10 mouse cellular contexts compared by ENCODE assay signal in genomic region chr10:58600983-58601382, GRCm38 (mm10).
DNase-seq lines count a peak whose midpoint lies in the region; ATAC-seq lines count a peak whose summit lies in the region.
"Had no signal": no experiment of that assay in that cellular context is flagged by ENCODE, and none has a peak within 500 bp of the region (broad histone marks: within the 10 kb centered on the region; RNA-seq: fewer than 3 reads in every experiment).

No protein-coding gene starts in this region.

- intact Hi-C loops in heart, postnatal 10 days (cut with DNase I), result no loop called here

- H3K27me3 ChIP-seq in forebrain, embryonic 16.5 days (replicated peaks; ENCODE audit: control insufficient read depth, insufficient read depth, low read length), result no peaks in the 10 kb centered on the region
- no peaks in the 10 kb centered on the region for H3K27me3 ChIP-seq in midbrain, embryonic 11.5 days (ENCODE audit: control insufficient read depth, insufficient read depth, low read length)
- H3K27me3 ChIP-seq: embryonic facial prominence, embryonic 12.5 days had no signal

- DNase-seq in urinary bladder, adult 2 months (ENCODE audit: low spot score), result peak; percentile 10
- DNase-seq in urinary bladder, adult 18-20 months (ENCODE audit: low spot score in 2 of 2), result no peak
- DNase-seq in midbrain, embryonic 11.5 days (ENCODE audit: low spot score, missing footprints), result peak; percentile 81
- no peak for DNase-seq in spleen, adult 18-20 months
- no peak for DNase-seq in cerebellum, adult 11 months
- no peak for DNase-seq in heart, postnatal 10 days
- no peak for DNase-seq in gastrocnemius, adult 8-10 months (ENCODE audit: low spot score in 2 of 2)

- H3K4me3 ChIP-seq in forebrain, embryonic 16.5 days (replicated peaks; ENCODE audit: low read length), result no peak overlapping the region
- H3K4me3 ChIP-seq in midbrain, embryonic 11.5 days (ENCODE audit: low read depth, low read length), result no peak overlapping the region
- H3K4me3 ChIP-seq: embryonic facial prominence, embryonic 12.5 days had no signal

- no peaks in the 10 kb centered on the region for H3K36me3 ChIP-seq in forebrain, embryonic 16.5 days (ENCODE audit: control insufficient read depth, insufficient read depth)
- no peaks in the 10 kb centered on the region for H3K36me3 ChIP-seq in midbrain, embryonic 11.5 days (ENCODE audit: control insufficient read depth, insufficient read depth, low read length)
- H3K36me3 ChIP-seq: embryonic facial prominence, embryonic 12.5 days had no signal

- no peaks in the 10 kb centered on the region for H3K9me3 ChIP-seq in forebrain, embryonic 16.5 days (ENCODE audit: control insufficient read depth, low read length)
- no peaks in the 10 kb centered on the region for H3K9me3 ChIP-seq in midbrain, embryonic 11.5 days (ENCODE audit: control insufficient read depth, low read length)
- H3K9me3 ChIP-seq: embryonic facial prominence, embryonic 12.5 days had no signal

- 4% methylated on average over 5 of the region's 5 CpGs for WGBS in forebrain, embryonic 16.5 days
- 7% methylated on average over 5 of the region's 5 CpGs for WGBS in midbrain, embryonic 11.5 days

- peak; percentile 54 for ATAC-seq in forebrain, embryonic 16.5 days
- ATAC-seq in midbrain, embryonic 11.5 days (ENCODE audit: low FRiP score), result peak; percentile 48; the same call in 1 of the 2 replicates

- no peak overlapping the region for H3K9ac ChIP-seq in forebrain, embryonic 16.5 days (replicated peaks; ENCODE audit: low read depth, low read length)
- no peak overlapping the region for H3K9ac ChIP-seq in midbrain, embryonic 11.5 days (ENCODE audit: low read length)
- H3K9ac ChIP-seq: embryonic facial prominence, embryonic 12.5 days had no signal

- peaks cover 15% of the 10 kb centered on the region for H3K4me1 ChIP-seq in forebrain, embryonic 16.5 days (replicated peaks; ENCODE audit: control insufficient read depth, insufficient read depth, low read length)
- H3K4me1 ChIP-seq in midbrain, embryonic 11.5 days (ENCODE audit: control insufficient read depth, insufficient read depth, low read length), result peaks cover 6% of the 10 kb centered on the region
- H3K4me1 ChIP-seq: embryonic facial prominence, embryonic 12.5 days had no signal

- H3K27ac ChIP-seq in forebrain, embryonic 16.5 days (ENCODE audit: low read length), result peak overlapping the region; percentile 77
- no peak overlapping the region for H3K27ac ChIP-seq in midbrain, embryonic 11.5 days (ENCODE audit: low read depth, low read length)
- H3K27ac ChIP-seq: embryonic facial prominence, embryonic 12.5 days; macrophage had no signal

- H3K4me2 ChIP-seq in forebrain, embryonic 16.5 days (ENCODE audit: low read length), result no peak overlapping the region
- H3K4me2 ChIP-seq in midbrain, embryonic 11.5 days, result no peak overlapping the region
- H3K4me2 ChIP-seq: embryonic facial prominence, embryonic 12.5 days had no signal

Comparison
In these comparisons a context has a peak if more than half of its experiments do, and no peak if none do; other contexts are left out.
1. DNase-seq: peak in urinary bladder, adult 2 months (single experiment) and midbrain, embryonic 11.5 days (single experiment); none in urinary bladder, adult 18-20 months (0 of 2), spleen, adult 18-20 months (0 of 2), cerebellum, adult 11 months (single experiment), heart, postnatal 10 days (0 of 2) and gastrocnemius, adult 8-10 months (0 of 2).